Mouse (Mus musculus): ENCODE results near the gene Clmn. TPM values are rescaled to one million over a fixed set of nuclear protein-coding genes. Genes with fewer than 3 reads are reported as not detected.

Clmn gene
- polyA plus RNA-seq, 1 experiment from 2014 or later, result 2.0 TPM

- Histone ChIP-seq H3K27me3 (replicated peaks; ENCODE audit: insufficient read depth, low read length) (no peaks in the 10 kb centered on the region), H3K4me2 (replicated peaks; ENCODE audit: low read depth, low read length) (no peak overlapping the region), H3K4me3 (ENCODE audit: low read depth, low read length) (no peak overlapping the region), H3K9me3 (ENCODE audit: low read length) (no peaks in the 10 kb centered on the region), H3K9ac (replicated peaks; ENCODE audit: low read depth) (no peak overlapping the region), H3K36me3 (ENCODE audit: insufficient read depth, low read length) (no peaks in the 10 kb centered on the region), H3K27ac (ENCODE audit: low read length) (no peak overlapping the region), H3K4me1 (ENCODE audit: insufficient read depth, low read depth, low read length) (no peaks in the 10 kb centered on the region; the same call in 1 of the 2 replicates)
- DNase-seq (ENCODE audit: low spot score), result no peak
- TF ChIP-seq EP300 (IDR thresholded peaks at IDR 0.05), result no peak
- peak; percentile 46 for TF ChIP-seq CTCF (IDR thresholded peaks at IDR 0.05)
- ATAC-seq, result no peak
- 91% methylated on average over 11 of the region's 11 CpGs for WGBS
These were observed 68.1 kb downstream of the Clmn start for GRCm38 (mm10) chr12:104796635-104797378.

DNA sequence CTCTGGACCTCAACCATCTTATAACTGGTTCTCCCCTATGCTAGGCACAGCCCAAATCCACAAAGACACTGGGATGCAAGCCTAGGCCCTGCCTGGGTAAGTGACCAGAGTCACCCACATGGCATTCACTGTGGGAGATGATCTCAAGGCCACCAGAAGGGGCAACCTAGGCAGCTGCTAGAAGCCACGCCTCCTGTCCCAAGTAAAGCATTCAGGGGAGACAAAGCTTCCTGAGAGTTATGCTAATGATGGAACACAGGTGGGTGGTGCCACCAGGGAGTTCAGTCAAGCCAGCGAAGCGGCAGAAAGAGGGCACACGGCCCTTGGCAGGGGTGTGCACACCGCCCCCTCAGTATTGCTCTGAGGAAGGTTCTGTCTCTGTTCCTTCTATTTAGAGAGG lies 69.9 kb downstream of the Clmn start:
- WGBS, result 73% methylated on average over 5 of the region's 5 CpGs
- H3K4me3 ChIP-seq (ENCODE audit: low read depth, low read length), result no peak overlapping the region
- H3K4me2 ChIP-seq (replicated peaks; ENCODE audit: low read depth, low read length), result no peak overlapping the region
- ATAC-seq (no peak), DNase-seq (ENCODE audit: low spot score) (no peak)
- H3K27ac ChIP-seq (ENCODE audit: low read length), result no peak overlapping the region
- no peak overlapping the region for H3K9ac ChIP-seq (replicated peaks; ENCODE audit: low read depth)
- H3K27me3 ChIP-seq (replicated peaks; ENCODE audit: insufficient read depth, low read length), result no peaks in the 10 kb centered on the region
- no peaks in the 10 kb centered on the region for H3K9me3 ChIP-seq (ENCODE audit: low read length)
- no peaks in the 10 kb centered on the region for H3K36me3 ChIP-seq (ENCODE audit: insufficient read depth, low read length)
- no peaks in the 10 kb centered on the region for H3K4me1 ChIP-seq (ENCODE audit: insufficient read depth, low read depth, low read length)
- no peak for TF ChIP-seq EP300 (IDR thresholded peaks at IDR 0.05)
- no peak for TF ChIP-seq CTCF (IDR thresholded peaks at IDR 0.05)

- DNase-seq (ENCODE audit: low spot score), result no peak
- no peak for ATAC-seq
These were observed 71.4 kb downstream of the Clmn start for GRCm38 (mm10) chr12:104793486-104793885.

DNA sequence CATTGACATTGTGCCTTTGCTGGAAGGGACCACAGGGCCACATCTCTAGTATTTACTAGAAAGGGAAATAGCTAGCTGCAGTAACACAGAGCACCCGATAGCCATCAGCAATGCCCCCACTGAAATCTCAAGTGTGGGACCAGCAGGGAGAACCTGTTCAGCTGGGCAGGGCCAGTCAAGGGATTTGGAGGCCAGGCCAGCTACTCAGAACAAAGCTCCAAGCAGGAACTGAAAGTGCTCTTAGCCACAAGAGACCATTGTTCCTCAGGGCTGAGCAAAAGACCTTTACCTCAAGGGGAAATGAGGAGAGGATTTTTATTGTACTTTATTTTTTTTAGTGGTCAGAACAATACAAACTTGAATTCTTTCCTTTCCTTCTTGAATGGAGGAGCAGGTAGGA lies 87.3 kb downstream of the Clmn start:
- DNase-seq (ENCODE audit: low spot score), result peak; percentile 28
- no peak for TF ChIP-seq EP300 (IDR thresholded peaks at IDR 0.05)
- TF ChIP-seq CTCF (IDR thresholded peaks at IDR 0.05), result no peak

More at GRCm38 (mm10) chr12:104793486-104793885, 71.4 kb downstream of the Clmn start:
- Histone ChIP-seq H3K9ac (replicated peaks; ENCODE audit: low read depth) (no peak overlapping the region), H3K4me3 (ENCODE audit: low read depth, low read length) (no peak overlapping the region), H3K27me3 (replicated peaks; ENCODE audit: insufficient read depth, low read length) (no peaks in the 10 kb centered on the region), H3K9me3 (ENCODE audit: low read length) (no peaks in the 10 kb centered on the region), H3K4me1 (ENCODE audit: insufficient read depth, low read depth, low read length) (no peaks in the 10 kb centered on the region), H3K36me3 (ENCODE audit: insufficient read depth, low read length) (no peaks in the 10 kb centered on the region), H3K27ac (ENCODE audit: low read length) (no peak overlapping the region), H3K4me2 (replicated peaks; ENCODE audit: low read depth, low read length) (no peak overlapping the region)
- TF ChIP-seq EP300 (IDR thresholded peaks at IDR 0.05) (no peak), CTCF (IDR thresholded peaks at IDR 0.05) (no peak)
- WGBS, result 30% methylated on average over 12 of the region's 12 CpGs

DNA sequence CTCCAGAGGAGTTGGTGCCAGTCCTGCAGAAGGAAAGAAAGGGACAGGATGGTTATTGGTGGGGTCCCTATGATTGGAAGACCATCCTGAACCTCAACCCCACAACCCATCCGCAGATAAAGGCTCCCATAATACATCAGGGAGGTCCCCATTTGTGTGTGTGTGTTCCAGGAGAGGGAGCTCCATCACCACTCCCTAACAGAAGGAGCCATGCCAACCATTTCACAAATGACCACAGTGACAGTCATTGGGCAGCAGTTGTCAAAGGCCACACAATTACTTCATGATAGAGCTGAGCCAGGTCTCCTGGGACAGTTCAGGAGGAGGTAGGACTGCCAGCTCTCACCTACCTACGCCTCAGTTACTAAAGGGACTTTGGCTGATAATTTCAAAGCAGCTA lies 92.9 kb downstream of the Clmn start:
- H3K4me3 ChIP-seq (ENCODE audit: low read depth, low read length), result no peak overlapping the region
- H3K4me1 ChIP-seq (ENCODE audit: insufficient read depth, low read depth, low read length), result no peaks in the 10 kb centered on the region
- WGBS, result 83% methylated on average over 2 of the region's 2 CpGs
- no peak overlapping the region for H3K27ac ChIP-seq (ENCODE audit: low read length)
- H3K9me3 ChIP-seq (ENCODE audit: low read length), result no peaks in the 10 kb centered on the region
- DNase-seq (ENCODE audit: low spot score) (no peak), ATAC-seq (no peak)
- TF ChIP-seq EP300 (IDR thresholded peaks at IDR 0.05), result no peak
- peak; percentile 61 for TF ChIP-seq CTCF (IDR thresholded peaks at IDR 0.05)
- no peaks in the 10 kb centered on the region for H3K27me3 ChIP-seq (replicated peaks; ENCODE audit: insufficient read depth, low read length)
- no peak overlapping the region for H3K4me2 ChIP-seq (replicated peaks; ENCODE audit: low read depth, low read length)
- no peak overlapping the region for H3K9ac ChIP-seq (replicated peaks; ENCODE audit: low read depth)
- H3K36me3 ChIP-seq (ENCODE audit: insufficient read depth, low read length), result no peaks in the 10 kb centered on the region

More for the DNA sequence above, 87.3 kb downstream of the Clmn start:
- Histone ChIP-seq H3K4me2 (replicated peaks; ENCODE audit: low read depth, low read length) (no peak overlapping the region), H3K9ac (replicated peaks; ENCODE audit: low read depth) (no peak overlapping the region), H3K27ac (ENCODE audit: low read length) (no peak overlapping the region), H3K27me3 (replicated peaks; ENCODE audit: insufficient read depth, low read length) (no peaks in the 10 kb centered on the region), H3K4me3 (ENCODE audit: low read depth, low read length) (no peak overlapping the region), H3K4me1 (ENCODE audit: insufficient read depth, low read depth, low read length) (no peaks in the 10 kb centered on the region), H3K36me3 (ENCODE audit: insufficient read depth, low read length) (no peaks in the 10 kb centered on the region), H3K9me3 (ENCODE audit: low read length) (no peaks in the 10 kb centered on the region)
- ATAC-seq, result peak; percentile 44; the same call in 1 of the 2 replicates
- 59% methylated on average over 1 of the region's 1 CpGs for whole genome bisulfite sequencing

DNA sequence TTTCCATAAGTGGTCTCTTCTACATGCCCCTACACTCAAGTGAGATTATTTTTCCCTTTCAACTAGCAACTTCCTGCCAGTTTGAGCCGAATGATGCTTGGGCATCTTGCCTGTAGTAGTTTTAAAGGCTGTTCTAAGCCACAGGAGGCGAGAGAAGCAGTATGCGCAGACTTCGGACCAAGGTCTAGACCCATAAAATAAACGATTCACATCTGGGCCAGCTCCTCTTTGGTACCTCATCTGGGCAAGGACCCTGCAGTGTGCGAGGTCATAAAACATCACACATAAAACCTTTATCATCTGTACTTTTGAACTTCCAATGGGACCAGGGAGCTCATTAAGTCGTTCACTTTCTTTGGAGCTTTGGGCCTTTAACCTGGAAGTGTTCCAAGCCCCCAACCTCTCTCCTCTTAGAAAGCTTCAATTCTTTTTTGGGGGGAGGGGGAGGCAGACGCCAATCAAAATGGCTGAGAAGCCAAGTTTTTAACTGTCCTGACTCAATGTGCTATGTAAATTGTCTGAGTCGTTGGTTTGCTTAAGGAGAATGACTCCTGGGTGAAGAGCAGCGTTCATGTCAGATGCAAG lies 95.6 kb downstream of the Clmn start:
- ATAC-seq (no peak), DNase-seq (ENCODE audit: low spot score) (no peak)
- no peaks in the 10 kb centered on the region for H3K4me1 ChIP-seq (ENCODE audit: insufficient read depth, low read depth, low read length)
- no peak overlapping the region for H3K4me2 ChIP-seq (replicated peaks; ENCODE audit: low read depth, low read length)
- no peaks in the 10 kb centered on the region for H3K27me3 ChIP-seq (replicated peaks; ENCODE audit: insufficient read depth, low read length)
- no peak overlapping the region for H3K27ac ChIP-seq (ENCODE audit: low read length)
- no peak overlapping the region for H3K9ac ChIP-seq (replicated peaks; ENCODE audit: low read depth)
- H3K9me3 ChIP-seq (ENCODE audit: low read length), result no peaks in the 10 kb centered on the region
- no peak for TF ChIP-seq CTCF (IDR thresholded peaks at IDR 0.05)
- no peak for TF ChIP-seq EP300 (IDR thresholded peaks at IDR 0.05)
- WGBS, result 60% methylated on average over 10 of the region's 10 CpGs
- H3K4me3 ChIP-seq (ENCODE audit: low read depth, low read length), result no peak overlapping the region
- no peaks in the 10 kb centered on the region for H3K36me3 ChIP-seq (ENCODE audit: insufficient read depth, low read length)
